Mouse (Mus musculus) neural tube, embryonic 11.5 days (tissue): ENCODE measurements around the gene Olfr317. TPM values are rescaled to one million over a fixed set of nuclear protein-coding genes. Genes with fewer than 3 reads are reported as not detected.
"Not testable (repeated sequence)": the region's sequence is repeated elsewhere in the genome, so short reads cannot be mapped to it uniquely, and the experiment has no call there.

Experiments
- ATAC-seq: fragments of 200-750 bp; cut with Nextera tagmentation; 2 replicates; pipeline ENCODE4 v1.8.0; 2017; ENCODE audit warnings: moderate number of reproducible peaks, mild to moderate bottlenecking, moderate TSS enrichment, moderate library complexity; ENCODE audit not compliant: insufficient read depth, low FRiP score, low TSS enrichment
- DNase-seq: peaks from one replicate; pipeline ENCODE4 v3.0.0-alpha.2; 2015; ENCODE audit warnings: low spot score
- H3K27ac ChIP-seq: fragments of 300-500 bp; sonication (generic); 2 replicates; pipeline ENCODE4 v1.5.1; 2014; ENCODE audit warnings: low read depth, mild to moderate bottlenecking, low read length
- H3K27me3 ChIP-seq: fragments of 300-500 bp; sonication (generic); 2 replicates; pipeline ENCODE4 v1.6.1; 2014; ENCODE audit warnings: mild to moderate bottlenecking, low read length, mixed read lengths; ENCODE audit not compliant: control insufficient read depth, insufficient read depth
- H3K36me3 ChIP-seq: fragments of 300-500 bp; sonication (generic); 2 replicates; pipeline ENCODE4 v1.6.1; 2014; ENCODE audit warnings: mild to moderate bottlenecking, low read length, moderate library complexity, mixed read lengths; ENCODE audit not compliant: control insufficient read depth, insufficient read depth
- H3K4me1 ChIP-seq: fragments of 300-500 bp; sonication (generic); 2 replicates; pipeline ENCODE4 v1.6.1; 2014; ENCODE audit warnings: low read length, mixed read lengths; ENCODE audit not compliant: control insufficient read depth, insufficient read depth
- H3K4me2 ChIP-seq: fragments of 300-500 bp; sonication (generic); 2 replicates; pipeline ENCODE4 v1.6.1; 2014; ENCODE audit warnings: low read depth, mild to moderate bottlenecking, moderate library complexity
- H3K4me3 ChIP-seq: fragments of 300-500 bp; sonication (generic); 2 replicates; pipeline ENCODE4 v1.5.1; 2014; ENCODE audit warnings: low read depth, low read length
- H3K9ac ChIP-seq: fragments of 300-500 bp; sonication (generic); 2 replicates; pipeline ENCODE4 v1.6.1; 2014; ENCODE audit warnings: mild to moderate bottlenecking, low read length
- H3K9me3 ChIP-seq: fragments of 300-500 bp; sonication (generic); 2 replicates; pipeline ENCODE4 v1.6.1; 2016; ENCODE audit warnings: low read length; ENCODE audit not compliant: control insufficient read depth
- WGBS: fragments of 180-500 bp; shearing (Covaris S2); extraction: QIAGEN DNeasy Blood & Tissue Kit; methylation state at CpG from one replicate; pipeline ENCODE4 v1.1.7; 2014; 5-methylcytosine and 5-hydroxymethylcytosine counted together
- polyA plus RNA-seq: library from polyadenylated mRNA; unstranded; fragments of >200 nt; fragmentation: Nextera tagmentation; extraction: Ambion mirVana; gene quantifications from 2 replicates; pipeline ENCODE4 v1.2.1, GENCODE M21; 2014

The Olfr317 gene
- polyA plus RNA-seq, 1 experiment from 2014 or later: not detected

GRCm38 (mm10) chr11:58727896-58728650 is 10.9 kb downstream of the Olfr317 start:
- H3K4me1 ChIP-seq, H3K36me3 ChIP-seq, DNase-seq, H3K9me3 ChIP-seq, H3K27ac ChIP-seq, ATAC-seq, H3K4me2 ChIP-seq, H3K4me3 ChIP-seq, H3K9ac ChIP-seq, H3K27me3 ChIP-seq: not testable (repeated sequence)
- 76% methylated on average over 6 of the region's 6 CpGs for WGBS

- no peak for ATAC-seq
- Histone ChIP-seq H3K9me3 (no peaks in the 10 kb centered on the region), H3K27me3 (no peaks in the 10 kb centered on the region), H3K9ac (no peak within 1 kb of the TSS), H3K4me3 (no peak within 1 kb of the TSS), H3K36me3 (no peaks in the 10 kb centered on the region), H3K4me1 (no peaks in the 10 kb centered on the region), H3K4me2 (no peak within 1 kb of the TSS), H3K27ac (no peak within 1 kb of the TSS)
- DNase-seq: no peak
Observed at GRCm38 (mm10) chr11:58723914-58724313, 15.1 kb downstream of the Olfr317 start, which contains the start of gene Olfr318. TSS of gene Olfr318 (minus strand) at chr11:58724014.

GRCm38 (mm10) chr11:58719701-58720100 is 19.3 kb downstream of the Olfr317 start:
- H3K9ac ChIP-seq: no peak overlapping the region
- ATAC-seq: no peak
- DNase-seq: no peak
- H3K4me1 ChIP-seq: no peaks in the 10 kb centered on the region
- H3K36me3 ChIP-seq: no peaks in the 10 kb centered on the region
- no peak overlapping the region for H3K4me3 ChIP-seq
- 93% methylated on average over 4 of the region's 4 CpGs for WGBS
- H3K9me3 ChIP-seq: no peaks in the 10 kb centered on the region
- no peaks in the 10 kb centered on the region for H3K27me3 ChIP-seq
- no peak overlapping the region for H3K4me2 ChIP-seq
- no peak overlapping the region for H3K27ac ChIP-seq

GRCm38 (mm10) chr11:58717723-58718122 is 21.3 kb downstream of the Olfr317 start:
- not testable (repeated sequence) for H3K4me3 ChIP-seq, H3K27me3 ChIP-seq, H3K4me2 ChIP-seq, H3K9ac ChIP-seq, H3K36me3 ChIP-seq, H3K9me3 ChIP-seq, H3K27ac ChIP-seq, DNase-seq, H3K4me1 ChIP-seq, ATAC-seq
- 90% methylated on average over 6 of the region's 7 CpGs for WGBS

GRCm38 (mm10) chr11:58709086-58709485 is 29.9 kb downstream of the Olfr317 start:
- H3K9ac ChIP-seq: no peak overlapping the region
- no peaks in the 10 kb centered on the region for H3K9me3 ChIP-seq
- ATAC-seq (no peak), DNase-seq (no peak)
- no peaks in the 10 kb centered on the region for H3K27me3 ChIP-seq
- 78% methylated on average over 11 of the region's 11 CpGs for WGBS
- H3K27ac ChIP-seq: no peak overlapping the region
- no peaks in the 10 kb centered on the region for H3K4me1 ChIP-seq
- H3K4me3 ChIP-seq: no peak overlapping the region
- no peak overlapping the region for H3K4me2 ChIP-seq
- no peaks in the 10 kb centered on the region for H3K36me3 ChIP-seq

DNA sequence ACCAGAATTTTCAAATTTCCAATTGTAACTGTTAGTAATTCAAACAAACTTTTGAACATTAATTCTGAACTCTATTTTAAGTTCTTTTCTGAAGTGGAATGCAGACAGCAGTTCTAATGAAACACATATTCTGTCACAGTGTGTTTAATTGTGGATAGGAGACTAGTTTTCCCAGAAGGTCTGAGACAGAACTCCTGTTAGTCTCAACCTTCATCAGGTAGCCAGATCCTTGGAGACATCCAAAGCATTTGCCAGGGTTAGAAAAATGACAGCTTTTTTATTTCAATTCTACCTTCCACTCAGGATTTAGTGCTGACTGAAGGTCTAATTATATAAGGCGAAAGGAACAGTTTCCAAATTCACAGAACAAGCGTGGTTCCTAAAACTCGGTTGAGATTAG is 40.1 kb downstream of the Olfr317 start, which contains the start of gene Olfr319:
Gene Olfr319, plus strand, starts transcription at position 301 of the 400 bp plus-strand sequence.
- 85% methylated on average over 3 of the region's 3 CpGs for WGBS
- H3K27me3 ChIP-seq: no peaks in the 10 kb centered on the region
- no peak for DNase-seq
- no peak for ATAC-seq
- no peaks in the 10 kb centered on the region for H3K36me3 ChIP-seq
- no peaks in the 10 kb centered on the region for H3K4me1 ChIP-seq
- H3K4me3 ChIP-seq: no peak within 1 kb of the TSS
- H3K9me3 ChIP-seq: no peaks in the 10 kb centered on the region
- H3K9ac ChIP-seq: no peak within 1 kb of the TSS
- no peak within 1 kb of the TSS for H3K27ac ChIP-seq
- H3K4me2 ChIP-seq: no peak within 1 kb of the TSS

Other genes starting within 250 kb of the Olfr317 start
- not detected in 2 replicates for gene Olfr332, start 246.7 kb downstream of the Olfr317 start, polyA plus RNA-seq
- not detected in 2 replicates for gene Olfr331, start 236.6 kb downstream of the Olfr317 start, polyA plus RNA-seq
- not detected in 2 replicates for gene Olfr330, start 204.4 kb downstream of the Olfr317 start, polyA plus RNA-seq
- gene Olfr329-ps, start 192.8 kb downstream of the Olfr317 start, polyA plus RNA-seq: not detected in 2 replicates
- gene Olfr328, start 183.6 kb downstream of the Olfr317 start, polyA plus RNA-seq: not detected in 2 replicates
- not detected in 2 replicates for gene Olfr224, start 168.7 kb downstream of the Olfr317 start, polyA plus RNA-seq
- not detected in 2 replicates for gene Olfr325, start 161.5 kb downstream of the Olfr317 start, polyA plus RNA-seq
- gene Olfr324, start 144.1 kb downstream of the Olfr317 start, polyA plus RNA-seq: not detected in 2 replicates
- not detected in 2 replicates for gene 2210407C18Rik, start 123.1 kb downstream of the Olfr317 start, polyA plus RNA-seq
- not detected in 2 replicates for gene Olfr323, start 108.7 kb downstream of the Olfr317 start, polyA plus RNA-seq
- 0.31 and 0.39 TPM in 2 replicates for gene Trim58, start 98.7 kb downstream of the Olfr317 start, polyA plus RNA-seq
- gene Olfr322, start 80.4 kb downstream of the Olfr317 start, polyA plus RNA-seq: not detected in 2 replicates
- gene Olfr320, start 58.1 kb downstream of the Olfr317 start, polyA plus RNA-seq: not detected in 2 replicates
- gene Olfr319, start 40.0 kb downstream of the Olfr317 start, polyA plus RNA-seq: not detected in 2 replicates
- not detected in 2 replicates for gene Olfr318, start 15.2 kb downstream of the Olfr317 start, polyA plus RNA-seq
- not detected in 2 replicates for gene Olfr316, start 13.5 kb upstream of the Olfr317 start, polyA plus RNA-seq
- not detected in 2 replicates for gene Olfr315, start 34.0 kb upstream of the Olfr317 start, polyA plus RNA-seq
- not detected in 2 replicates for gene Olfr314, start 43.7 kb upstream of the Olfr317 start, polyA plus RNA-seq
- gene Fam183b, start 62.7 kb upstream of the Olfr317 start, polyA plus RNA-seq: 6.3 and 6.8 TPM in 2 replicates
- gene Olfr313, start 75.8 kb upstream of the Olfr317 start, polyA plus RNA-seq: not detected in 2 replicates
- not detected in 2 replicates for gene Olfr312, start 90.0 kb upstream of the Olfr317 start, polyA plus RNA-seq
- not detected in 2 replicates for gene Olfr311, start 100.0 kb upstream of the Olfr317 start, polyA plus RNA-seq
- 16.0 and 19.9 TPM in 2 replicates for gene Gm12258, start 107.9 kb upstream of the Olfr317 start, polyA plus RNA-seq
- gene 2810021J22Rik, start 128.0 kb upstream of the Olfr317 start, polyA plus RNA-seq: 11.0 and 13.0 TPM in 2 replicates
- 6.1 and 7.2 TPM in 2 replicates for gene Zfp39, start 165.0 kb upstream of the Olfr317 start, polyA plus RNA-seq
- gene Btnl10, start 178.7 kb upstream of the Olfr317 start, polyA plus RNA-seq: not detected in 2 replicates
- 460 and 493 TPM in 2 replicates for gene Rnf187, start 199.7 kb upstream of the Olfr317 start, polyA plus RNA-seq
- 75.5 and 84.8 TPM in 2 replicates for gene Hist3h2ba, start 209.7 kb upstream of the Olfr317 start, polyA plus RNA-seq
- 56.3 and 61.4 TPM in 2 replicates for gene Hist3h2a, start 215.5 kb upstream of the Olfr317 start, polyA plus RNA-seq
- gene Trim17, start 215.5 kb upstream of the Olfr317 start, polyA plus RNA-seq: 0.74 and 0.88 TPM in 2 replicates
- 19.5 and 20.8 TPM in 2 replicates for gene Trim11, start 238.9 kb upstream of the Olfr317 start, polyA plus RNA-seq